Mouse (Mus musculus) liver, adult 2 months (tissue): ENCODE measurements around the gene Rrp12.

Experiments
- CTCF ChIP-seq: fragments of 200-500 bp; IDR thresholded peaks from 2 replicates; pipeline ENCODE4 v1.5.1; 2011; ENCODE audit warnings: low read depth, low read length, control low read depth
- POLR2A ChIP-seq: fragments of 200-500 bp; IDR thresholded peaks from 2 replicates; pipeline ENCODE4 v1.6.1; 2011; ENCODE audit warnings: low read length, control low read depth; ENCODE audit not compliant: insufficient read depth; ENCODE audit errors: extremely low read depth

DNA sequence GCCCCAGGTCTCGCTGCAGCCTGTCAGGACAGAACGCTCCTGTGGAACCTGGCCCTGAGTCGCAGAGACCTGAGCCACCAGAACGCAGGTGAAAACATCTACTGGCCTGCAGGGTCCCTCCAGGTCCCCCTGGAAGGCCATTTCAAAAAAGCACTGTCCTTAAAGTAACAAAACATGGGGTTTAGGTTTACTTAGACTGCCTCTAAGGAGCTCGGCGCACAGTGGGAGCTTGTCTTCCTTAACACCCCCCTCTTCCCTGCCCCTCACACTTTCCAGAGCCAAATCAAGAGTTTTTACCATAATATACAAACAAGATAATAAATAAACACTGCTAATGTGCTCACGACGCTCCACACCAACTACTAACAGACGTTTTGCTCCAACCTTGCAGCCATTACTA, 12.1 kb downstream of the Rrp12 start:
- TF ChIP-seq POLR2A (no peak), CTCF (no peak)
